Mouse (Mus musculus) ES-E14 (cell line): ENCODE data around the gene Fosb. TPM values are rescaled to one million over a fixed set of nuclear protein-coding genes. Genes with fewer than 3 reads are reported as not detected.

Source experiments
- DNase-seq: peaks from one replicate; pipeline ENCODE4 v3.0.0-alpha.2; 2013; ENCODE audit warnings: low read depth, low spot score
- H3K27ac ChIP-seq: 2 replicates; pipeline ENCODE4 v1.5.1; 2012; ENCODE audit warnings: low read depth, mild to moderate bottlenecking, low read length, moderate library complexity, mixed read lengths; ENCODE audit not compliant: poor library complexity, insufficient read depth, severe bottlenecking
- H3K36me3 ChIP-seq: 2 replicates; pipeline ENCODE4 v1.6.1; 2012; ENCODE audit warnings: mild to moderate bottlenecking, low read length, moderate library complexity, mixed read lengths; ENCODE audit not compliant: control insufficient read depth, poor library complexity, insufficient read depth, severe bottlenecking
- H3K4me1 ChIP-seq, 2 experiments: fragments of 150-350 bp in 1 of 2; sonication (generic) in 1 of 2; 2 replicates each; pipeline ENCODE4 v1.6.1; 2012; ENCODE audit warnings: low read length in 2 of 2, mild to moderate bottlenecking in 1 of 2, mixed read lengths in 1 of 2; ENCODE audit not compliant: control insufficient read depth in 2 of 2, insufficient read depth in 2 of 2, poor library complexity in 1 of 2
- H3K4me3 ChIP-seq, 2 experiments: fragments of 150-350 bp in 1 of 2; sonication (generic) in 1 of 2; 2 replicates each; pipeline ENCODE4 v1.5.1; 2012; ENCODE audit warnings: low read length in 2 of 2, low read depth in 1 of 2, mild to moderate bottlenecking in 1 of 2, mixed read lengths in 1 of 2; ENCODE audit not compliant: insufficient read depth in 1 of 2, poor library complexity in 1 of 2, severe bottlenecking in 1 of 2
- H3K9ac ChIP-seq: 2 replicates; pipeline ENCODE4 v1.6.1; 2012; ENCODE audit warnings: low read depth, mild to moderate bottlenecking, low read length, mixed read lengths; ENCODE audit not compliant: poor library complexity, insufficient read depth, severe bottlenecking
- H3K9me3 ChIP-seq: fragments of 150-350 bp; sonication (generic); 2 replicates; pipeline ENCODE4 v1.6.1; 2012; ENCODE audit warnings: low read depth, mild to moderate bottlenecking, low read length; ENCODE audit not compliant: control insufficient read depth, insufficient read depth
- CHD2 ChIP-seq: IDR thresholded peaks from 2 replicates; pipeline ENCODE4 v1.6.1; 2014; ENCODE audit warnings: mild to moderate bottlenecking, low read depth, low read length, inconsistent platforms
- HCFC1 ChIP-seq: IDR thresholded peaks from 2 replicates; pipeline ENCODE4 v1.6.1; 2012; ENCODE audit warnings: low read length, inconsistent platforms, borderline replicate concordance; ENCODE audit not compliant: insufficient read depth
- MAFK ChIP-seq: IDR thresholded peaks from 2 replicates; pipeline ENCODE4 v1.6.1; 2014; ENCODE audit warnings: mild to moderate bottlenecking, low read depth, low read length, inconsistent platforms; ENCODE audit not compliant: insufficient read depth
- ZC3H11A ChIP-seq: IDR thresholded peaks from 2 replicates; pipeline ENCODE4 v1.6.1; 2012; ENCODE audit warnings: low read depth, mild to moderate bottlenecking, inconsistent platforms, low read length, borderline replicate concordance
- ZNF384 ChIP-seq: IDR thresholded peaks from 2 replicates; pipeline ENCODE4 v1.6.1; 2012; ENCODE audit warnings: low read depth, low read length, inconsistent platforms
- in situ Hi-C, 2 experiments: fragments of 600-800 bp; cut with MboI; formaldehyde crosslinking; loops; one replicate each; pipeline ENCODE4 v1.15.1; 2025; ENCODE audit warnings: low sequenced_read_pairs in 2 of 2, inconsistent platforms in 1 of 2; ENCODE audit not compliant: unreplicated experiment in 2 of 2
- total RNA-seq: library from RNA; depleted of rRNA; stranded (reverse); fragments of 300-350 nt; gene quantifications from 2 replicates; pipeline ENCODE4 v1.2.3, GENCODE M21; 2012

Gene Fosb
- total RNA-seq, 1 experiment = 5.8 TPM

DNA sequence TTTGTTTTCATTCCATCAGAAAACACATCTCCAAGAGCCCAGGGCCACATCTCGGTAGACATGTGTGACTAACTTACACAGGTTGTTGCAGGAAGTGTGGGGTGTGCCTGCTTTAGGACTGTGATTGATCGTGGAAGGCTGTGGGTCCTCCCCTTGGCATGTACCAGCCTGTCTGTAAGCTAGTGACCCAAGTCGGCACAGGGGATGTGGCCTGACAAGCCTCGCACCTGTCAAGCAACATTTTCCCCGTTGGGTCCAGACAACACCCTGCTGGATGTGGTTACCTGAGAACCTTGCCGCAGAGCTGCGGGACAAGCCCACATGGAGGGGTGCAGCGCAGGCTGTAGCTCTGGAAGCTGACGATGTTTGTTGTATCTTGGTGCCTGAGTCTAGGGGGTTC is 12.6 kb upstream of the Fosb start:
- no peak overlapping the region for H3K4me3 ChIP-seq
- no peak overlapping the region for H3K27ac ChIP-seq
- no peak overlapping the region for H3K9ac ChIP-seq
- no peaks in the 10 kb centered on the region for H3K36me3 ChIP-seq
- no peak for DNase-seq
- TF ChIP-seq ZC3H11A (no peak), ZNF384 (no peak), HCFC1 (no peak), CHD2 (no peak), MAFK (no peak)
- in situ Hi-C loops = no loop called here
- H3K4me1 ChIP-seq = peaks cover 0 to 8% of the 10 kb centered on the region in 2 experiments; a peak in 2 of 4 replicates
- no peaks in the 10 kb centered on the region for H3K9me3 ChIP-seq

DNA sequence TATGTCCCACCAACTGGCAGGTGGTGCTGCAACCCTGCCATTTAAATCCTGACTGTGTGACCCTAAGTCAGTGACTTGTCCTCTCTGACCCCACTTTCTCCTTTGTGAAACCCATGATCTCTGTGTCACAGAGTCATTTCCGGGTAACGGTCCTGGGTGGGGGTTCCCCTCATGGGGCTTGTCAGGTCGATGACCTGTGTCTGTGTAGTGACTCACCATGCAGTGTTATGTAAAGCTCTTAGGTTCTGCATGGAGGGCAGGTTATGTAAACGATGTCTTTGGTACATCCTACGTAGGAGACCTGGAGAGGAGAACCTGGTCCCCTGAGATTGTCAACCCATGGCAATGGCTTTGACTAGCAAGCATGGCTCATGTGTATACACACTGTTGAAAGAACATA is 11.6 kb upstream of the Fosb start:
- Histone ChIP-seq H3K4me1 (peaks cover 0 to 4% of the 10 kb centered on the region in 2 experiments; a peak in 2 of 4 replicates), H3K9ac (no peak overlapping the region), H3K9me3 (no peaks in the 10 kb centered on the region), H3K36me3 (no peaks in the 10 kb centered on the region), H3K27ac (no peak overlapping the region), H3K4me3 (no peak overlapping the region)
- in situ Hi-C loops = no loop called here
- TF ChIP-seq MAFK (no peak), CHD2 (no peak), HCFC1 (no peak), ZNF384 (no peak), ZC3H11A (no peak)
- DNase-seq = no peak

- in situ Hi-C loops = no loop called here
- Histone ChIP-seq H3K4me1 (peaks cover 0 to 4% of the 10 kb centered on the region in 2 experiments; a peak in 1 of 4 replicates), H3K36me3 (no peaks in the 10 kb centered on the region), H3K9me3 (no peaks in the 10 kb centered on the region), H3K27ac (no peak overlapping the region), H3K9ac (no peak overlapping the region), H3K4me3 (no peak overlapping the region)
- DNase-seq = no peak
- TF ChIP-seq ZC3H11A = no peak
- no peak for TF ChIP-seq HCFC1
- TF ChIP-seq MAFK = no peak
- TF ChIP-seq ZNF384 = no peak
- no peak for TF ChIP-seq CHD2
Measured at GRCm38 (mm10) chr7:19320637-19321036, 10.8 kb upstream of the Fosb start.

DNA sequence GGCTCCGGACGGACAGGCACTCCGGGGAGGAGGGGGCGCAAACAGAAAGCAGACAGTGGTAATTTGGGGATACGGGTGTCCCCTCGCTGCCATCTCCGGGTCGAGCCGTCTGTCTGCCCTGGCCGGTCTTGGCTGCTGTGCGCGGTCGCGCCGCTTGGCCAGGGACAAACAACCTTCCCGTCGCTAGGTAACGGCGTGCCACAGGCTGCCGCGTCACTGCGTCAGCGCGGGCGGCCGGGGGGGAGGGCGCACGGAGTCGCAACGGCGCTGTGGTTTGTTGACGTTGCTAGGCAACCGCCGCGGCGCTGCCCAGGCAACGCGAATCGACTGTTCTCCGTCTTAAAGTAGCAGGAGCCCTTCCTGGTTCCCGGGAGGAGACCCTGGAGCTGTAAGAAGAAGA is 10.1 kb upstream of the Fosb start:
- Histone ChIP-seq H3K4me1 (peaks cover 0 to 4% of the 10 kb centered on the region in 2 experiments; a peak in 1 of 4 replicates), H3K9ac (peak overlapping the region; percentile 73; the same call in 1 of the 2 replicates), H3K9me3 (no peaks in the 10 kb centered on the region), H3K4me3 (peak overlapping the region; percentile 59 to 68), H3K36me3 (no peaks in the 10 kb centered on the region), H3K27ac (peak overlapping the region; percentile 32; the same call in 1 of the 2 replicates)
- in situ Hi-C loops = no loop called here
- peak; percentile 86 for DNase-seq
- TF ChIP-seq ZNF384 (no peak), ZC3H11A (no peak), MAFK (no peak), HCFC1 (no peak), CHD2 (no peak)
